Mouse (Mus musculus) layer of hippocampus, postnatal 14 days (tissue): ENCODE measurements around the gene Map3k4. TPM values are rescaled to one million over a fixed set of nuclear protein-coding genes. Genes with fewer than 3 reads are reported as not detected.

Source experiments
- DNase-seq, 2 experiments: peaks; one replicate each; pipeline ENCODE4 v3.0.0; 2021 to 2022; ENCODE audit warnings: low spot score in 2 of 2, mixed read lengths in 1 of 2
- total RNA-seq, 2 experiments: library from RNA; stranded (reverse); gene quantifications; 2 replicates each; pipeline ENCODE4 v1.2.3; 2021

Gene Map3k4
- total RNA-seq, 2 experiments from 2014 or later: 41.5 to 46.0 TPM

DNA sequence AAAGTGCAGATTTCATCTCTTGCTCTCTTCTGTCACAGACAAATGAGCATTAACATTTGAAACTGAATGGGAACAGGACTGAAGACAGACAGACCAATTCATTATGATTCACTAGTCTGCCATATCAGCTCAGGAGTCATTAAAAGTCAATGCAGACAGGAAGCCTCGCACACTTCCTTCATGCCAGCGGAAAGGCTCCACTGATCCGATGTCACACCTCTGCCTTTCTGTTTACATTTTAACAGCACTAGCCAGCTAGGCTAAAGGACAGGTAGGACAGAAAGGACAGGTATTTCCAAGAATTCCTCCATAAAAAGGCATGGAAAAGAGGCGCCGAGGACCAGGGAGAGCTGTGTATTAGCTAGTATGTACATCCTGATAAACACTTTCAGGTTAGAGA lies 45.6 kb downstream of the Map3k4 start:
- no peak for DNase-seq

DNA sequence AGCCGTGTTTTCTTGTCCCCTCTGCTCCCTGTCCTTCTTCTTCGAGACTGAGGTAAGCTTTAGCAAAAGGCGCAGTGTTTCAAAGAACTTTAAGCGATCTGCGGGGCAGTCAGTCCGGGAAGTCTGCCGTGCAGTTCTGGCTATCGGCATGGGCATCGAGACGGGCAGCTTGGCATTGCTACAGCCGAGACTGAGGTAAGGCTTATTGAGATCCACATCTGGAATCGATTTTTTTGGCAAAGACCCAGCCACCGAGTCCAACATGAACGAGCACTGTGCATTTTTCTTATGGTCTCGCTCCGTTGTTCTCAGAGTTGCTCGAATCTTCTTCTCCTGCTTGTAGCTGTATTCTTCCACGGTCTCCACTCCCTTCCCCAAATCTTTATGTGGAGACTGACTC lies 46.8 kb downstream of the Map3k4 start:
- no peak for DNase-seq

- DNase-seq: no peak
Observed at GRCm38 (mm10) chr17:12268538-12268937, 50.1 kb downstream of the Map3k4 start.

GRCm38 (mm10) chr17:12268091-12268490 lies 50.5 kb downstream of the Map3k4 start:
- DNase-seq: no peak

- DNase-seq: peak; percentile 66 to 75
Observed at GRCm38 (mm10) chr17:12265969-12266925, 52.3 kb downstream of the Map3k4 start.

GRCm38 (mm10) chr17:12264293-12264692 lies 54.3 kb downstream of the Map3k4 start:
- no peak for DNase-seq

- no peak for DNase-seq
Observed at GRCm38 (mm10) chr17:12263787-12264186, 54.8 kb downstream of the Map3k4 start.

GRCm38 (mm10) chr17:12262851-12263250 lies 55.7 kb downstream of the Map3k4 start:
- no peak for DNase-seq

DNA sequence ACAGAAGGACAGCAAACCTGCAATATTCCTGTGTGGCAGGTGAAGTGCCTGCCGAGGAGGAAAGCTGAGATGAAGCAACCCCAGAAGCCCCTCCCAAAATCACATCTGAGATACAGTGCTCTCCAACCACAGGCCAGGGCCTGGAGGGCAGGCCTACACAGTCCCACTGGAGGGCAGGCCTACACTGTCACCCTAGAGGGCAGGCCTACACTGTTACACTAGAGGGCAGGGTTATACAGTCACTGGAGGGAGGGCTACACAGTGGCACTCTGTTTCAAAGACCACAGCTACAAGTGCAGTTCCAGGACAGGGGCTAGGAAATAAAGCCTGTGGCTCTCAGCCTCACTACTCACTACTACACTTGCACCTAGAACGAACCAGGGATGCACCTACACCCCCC lies 56.7 kb downstream of the Map3k4 start:
- DNase-seq: no peak

- DNase-seq: no peak
Observed at GRCm38 (mm10) chr17:12261376-12261775, 57.2 kb downstream of the Map3k4 start.

DNA sequence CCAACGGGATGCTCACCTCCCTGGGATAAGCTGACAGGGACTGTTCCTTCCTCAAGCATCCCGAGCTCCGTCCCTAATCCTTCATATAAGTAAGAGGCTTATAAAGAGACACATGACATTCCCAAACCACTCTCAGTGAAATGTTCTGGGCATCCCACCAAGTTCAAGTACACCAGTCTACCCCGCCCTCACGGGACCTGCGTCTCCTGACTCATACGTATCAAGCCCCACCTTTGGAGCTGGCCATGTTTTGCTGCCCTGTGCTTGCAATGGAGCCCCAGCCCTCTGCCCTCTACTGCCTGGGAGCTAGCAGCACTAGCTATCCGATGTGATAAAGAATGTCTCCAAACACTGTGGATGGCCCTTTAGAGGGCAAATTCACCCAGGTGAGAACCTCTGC lies 58.6 kb downstream of the Map3k4 start:
- no peak for DNase-seq

- no peak for DNase-seq
Observed at GRCm38 (mm10) chr17:12258517-12258916, 60.1 kb downstream of the Map3k4 start.

- no peak for DNase-seq
Observed at GRCm38 (mm10) chr17:12256142-12256541, 62.5 kb downstream of the Map3k4 start.

DNA sequence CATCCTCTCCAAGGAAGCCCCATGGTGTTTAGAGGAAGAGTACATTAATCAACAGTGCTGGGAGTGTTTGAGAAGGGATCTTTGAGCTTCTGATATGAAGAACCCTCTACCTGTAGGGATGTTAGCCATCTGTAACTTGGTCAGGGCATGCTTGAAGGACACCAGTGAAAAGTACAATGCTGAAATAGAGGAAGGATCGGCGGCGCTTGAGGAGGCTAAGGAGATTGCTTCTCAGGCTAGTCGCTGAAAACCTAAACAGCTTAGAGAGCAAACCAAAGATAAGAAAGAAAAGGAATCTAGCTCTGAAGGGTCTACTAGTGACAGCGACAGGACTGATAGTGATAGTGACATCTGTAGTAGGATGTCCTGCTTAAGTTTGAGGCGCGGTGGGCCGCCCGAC lies 68.0 kb downstream of the Map3k4 start:
- no peak for DNase-seq

DNA sequence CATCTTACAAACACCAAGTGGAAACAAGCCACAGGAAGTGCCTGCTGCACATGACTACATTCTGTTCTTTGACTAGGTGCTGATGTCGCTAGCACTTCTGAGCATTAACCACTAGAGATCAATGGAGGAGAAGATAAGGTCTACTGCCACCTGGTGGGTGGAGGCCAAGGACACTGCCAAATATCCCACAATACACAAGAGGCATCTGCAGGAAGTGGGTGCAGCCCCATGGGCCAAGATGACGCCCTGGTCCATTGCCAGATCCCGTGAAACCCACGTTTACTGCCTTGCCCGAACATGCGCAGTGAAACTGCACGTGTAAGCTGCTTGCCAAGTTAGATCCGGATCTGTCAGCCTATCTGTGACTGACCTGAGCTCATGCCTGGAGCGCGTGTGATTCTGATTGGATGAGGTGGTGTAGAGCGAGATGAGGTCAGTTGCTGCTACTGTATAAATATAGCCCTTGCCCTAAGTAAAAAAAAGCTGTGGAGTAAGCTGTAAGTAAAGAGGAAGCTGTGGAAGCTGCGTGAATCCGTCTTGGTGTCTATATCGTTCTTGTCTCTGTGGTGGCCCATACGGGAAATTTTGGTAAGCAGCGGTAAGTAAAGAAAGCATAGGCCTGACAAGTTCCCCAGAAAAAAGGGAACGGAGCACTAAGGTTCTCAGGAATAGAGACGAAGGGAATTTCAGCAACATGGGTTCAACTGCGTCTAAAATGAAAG lies 68.7 kb downstream of the Map3k4 start:
- peak in 1 of 2 experiments; percentile 40 for DNase-seq

DNA sequence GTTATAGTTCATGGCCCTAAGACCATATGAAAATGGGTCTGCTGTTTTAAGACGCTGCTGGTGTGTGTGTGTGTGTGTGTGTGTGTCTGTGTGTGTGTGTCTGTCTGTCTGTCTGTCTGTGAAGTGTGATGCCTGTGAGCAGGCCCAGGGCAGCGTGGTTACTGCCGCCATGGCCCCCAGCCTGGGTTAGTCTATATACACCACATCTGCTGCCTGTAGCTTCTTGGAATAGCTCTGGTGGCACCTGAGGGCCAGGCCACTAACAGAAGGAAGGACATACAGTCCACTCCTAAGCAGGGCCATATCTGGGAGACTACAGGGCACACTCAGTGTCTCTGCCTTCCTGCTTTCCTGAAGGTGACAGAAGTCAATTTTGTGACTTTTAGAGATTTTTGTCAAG lies 77.9 kb downstream of the Map3k4 start:
- no peak for DNase-seq

DNA sequence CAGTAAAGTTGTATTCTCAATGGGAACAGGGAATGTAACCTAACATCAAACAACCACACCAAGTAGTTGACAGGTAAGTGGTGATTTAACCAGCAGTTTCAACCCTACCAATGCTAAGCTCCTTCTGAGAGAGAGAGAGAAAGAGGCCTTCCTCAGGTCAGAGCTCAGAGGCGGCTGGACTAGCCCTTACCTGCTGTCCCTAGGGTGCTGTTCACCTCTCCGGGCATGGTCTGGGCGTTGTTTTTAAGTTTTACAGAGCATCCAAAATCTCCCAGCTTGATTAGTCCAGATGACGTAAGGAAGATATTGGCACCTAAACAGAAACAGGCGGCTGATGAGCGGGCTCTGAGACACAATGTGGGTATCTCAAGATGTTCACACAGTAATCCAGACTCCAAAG lies 85.9 kb downstream of the Map3k4 start:
- no peak for DNase-seq

DNA sequence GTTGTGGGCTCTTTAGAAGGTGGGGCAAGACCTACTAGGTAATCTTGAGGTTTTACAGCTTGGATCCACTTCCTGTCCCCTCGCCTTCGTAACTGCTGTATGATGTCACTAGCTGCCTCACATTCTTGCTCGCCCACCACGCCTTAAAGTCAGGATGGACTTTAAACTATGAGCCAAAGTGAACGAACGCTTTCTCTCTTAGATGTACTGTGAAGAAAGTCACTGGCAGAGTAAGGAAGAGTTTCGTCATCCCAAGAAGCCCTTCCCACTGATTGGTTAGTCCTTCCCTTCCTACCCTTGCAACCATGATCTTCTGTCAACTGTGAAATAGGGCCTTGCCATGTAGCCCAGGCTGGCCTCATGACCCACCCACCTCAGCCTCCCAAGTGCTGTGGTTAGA lies 87.5 kb downstream of the Map3k4 start:
- no peak for DNase-seq

DNA sequence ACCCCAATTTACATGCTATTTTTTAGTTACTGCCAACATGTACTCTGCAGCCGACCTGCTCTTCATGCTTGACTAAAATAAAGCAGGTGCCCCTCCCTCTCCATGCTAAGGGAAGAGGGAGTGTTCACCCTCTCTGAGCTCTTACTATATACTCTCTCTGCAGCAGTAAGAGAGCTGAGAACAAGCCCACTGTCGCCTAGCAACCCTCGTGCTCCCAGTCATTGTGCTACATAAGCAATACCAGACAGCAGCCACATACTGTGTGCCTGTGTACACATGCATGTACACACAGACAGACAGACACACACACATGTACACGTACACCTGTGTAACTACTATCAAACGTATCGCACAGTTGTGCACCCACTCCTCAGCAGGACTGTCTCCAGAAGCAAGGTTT lies 88.4 kb downstream of the Map3k4 start:
- DNase-seq: no peak

DNA sequence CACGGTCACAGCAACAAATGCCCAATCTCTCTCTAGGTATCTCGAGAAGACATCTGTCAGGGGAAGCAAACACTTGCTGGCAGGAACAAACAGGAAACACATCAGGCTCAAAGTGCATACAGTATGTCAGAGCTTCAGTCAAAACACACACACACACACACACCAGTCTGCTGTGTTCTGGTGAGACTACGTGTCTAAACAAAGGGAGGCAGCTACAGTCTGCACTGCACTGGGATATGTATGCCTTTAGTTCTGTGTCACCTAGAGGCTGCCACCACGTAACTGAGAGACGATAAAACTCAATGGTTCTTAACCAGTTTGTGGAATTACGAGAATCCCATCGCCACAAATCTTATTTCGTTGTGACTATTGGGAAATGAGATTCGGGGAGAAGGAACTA lies 88.8 kb downstream of the Map3k4 start:
- no peak for DNase-seq

DNA sequence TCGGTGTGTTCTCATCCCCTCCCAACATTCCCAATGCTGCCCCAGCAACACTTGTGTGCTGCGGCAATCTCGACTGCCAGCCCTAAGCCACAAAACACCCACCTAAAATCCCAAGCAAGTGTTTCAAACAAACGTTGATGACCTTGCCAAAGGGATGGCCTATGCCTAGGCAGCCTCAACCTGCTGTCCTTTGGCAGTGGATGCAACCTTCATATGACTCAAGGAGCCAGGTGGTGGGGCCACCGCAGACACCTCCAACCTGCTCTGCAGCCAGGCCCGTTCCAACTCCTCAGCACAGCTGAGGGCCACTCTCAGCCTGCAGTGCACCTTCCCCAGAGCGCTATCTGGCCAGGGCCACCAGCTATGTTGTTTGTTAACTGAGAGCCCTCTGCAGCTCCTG lies 90.1 kb downstream of the Map3k4 start:
- no peak for DNase-seq

- DNase-seq: no peak
Observed at GRCm38 (mm10) chr17:12228001-12228400, 90.6 kb downstream of the Map3k4 start.
